Mouse (Mus musculus) heart, embryonic 15.5 days (tissue): ENCODE data around the gene Cox7a2. TPM values are rescaled to one million over a fixed set of nuclear protein-coding genes. Genes with fewer than 3 reads are reported as not detected.

Experiments used
- ATAC-seq: fragments of 200-750 bp; cut with Nextera tagmentation; replicated peaks from 2 replicates; pipeline ENCODE4 v1.8.0; 2017; ENCODE audit warnings: low read depth, moderate TSS enrichment; ENCODE audit not compliant: insufficient number of reproducible peaks, insufficient read depth, low FRiP score
- H3K27ac ChIP-seq: fragments of 300-500 bp; sonication (generic); 2 replicates; pipeline ENCODE4 v1.5.1; 2015; ENCODE audit warnings: mild to moderate bottlenecking, inconsistent platforms
- H3K27me3 ChIP-seq: fragments of 300-500 bp; sonication (generic); 2 replicates; pipeline ENCODE4 v1.6.1; 2015; ENCODE audit warnings: inconsistent platforms
- H3K36me3 ChIP-seq: fragments of 300-500 bp; sonication (generic); 2 replicates; pipeline ENCODE4 v1.6.1; 2015; ENCODE audit warnings: mild to moderate bottlenecking, inconsistent platforms
- H3K4me1 ChIP-seq: fragments of 300-500 bp; sonication (generic); replicated peaks from 2 replicates; pipeline ENCODE4 v1.6.1; 2015; ENCODE audit warnings: inconsistent platforms
- H3K4me2 ChIP-seq: fragments of 300-500 bp; sonication (generic); 2 replicates; pipeline ENCODE4 v1.6.1; 2015; ENCODE audit warnings: inconsistent platforms, mild to moderate bottlenecking, moderate library complexity
- H3K4me3 ChIP-seq: fragments of 300-500 bp; sonication (generic); 2 replicates; pipeline ENCODE4 v1.5.1; 2015; ENCODE audit warnings: mild to moderate bottlenecking, inconsistent platforms
- H3K9ac ChIP-seq: fragments of 300-500 bp; sonication (generic); 2 replicates; pipeline ENCODE4 v1.6.1; 2015; ENCODE audit warnings: mild to moderate bottlenecking, inconsistent platforms
- H3K9me3 ChIP-seq: fragments of 300-500 bp; sonication (generic); replicated peaks from 2 replicates; pipeline ENCODE4 v1.6.1; 2016; ENCODE audit warnings: inconsistent platforms
- WGBS: fragments of 180-500 bp; shearing (Covaris S2); methylation state at CpG from one replicate; pipeline ENCODE4 v1.1.7; 2015; ENCODE audit warnings: mixed read lengths; 5-methylcytosine and 5-hydroxymethylcytosine counted together
- polyA plus RNA-seq: library from polyadenylated mRNA; unstranded; fragments of >200 nt; fragmentation: Nextera tagmentation; extraction: Ambion mirVana; gene quantifications from 2 replicates; pipeline ENCODE4 v1.2.1, GENCODE M21; 2015

The Cox7a2 gene
- polyA plus RNA-seq, 1 experiment from 2014 or later, result 1,660 TPM

DNA sequence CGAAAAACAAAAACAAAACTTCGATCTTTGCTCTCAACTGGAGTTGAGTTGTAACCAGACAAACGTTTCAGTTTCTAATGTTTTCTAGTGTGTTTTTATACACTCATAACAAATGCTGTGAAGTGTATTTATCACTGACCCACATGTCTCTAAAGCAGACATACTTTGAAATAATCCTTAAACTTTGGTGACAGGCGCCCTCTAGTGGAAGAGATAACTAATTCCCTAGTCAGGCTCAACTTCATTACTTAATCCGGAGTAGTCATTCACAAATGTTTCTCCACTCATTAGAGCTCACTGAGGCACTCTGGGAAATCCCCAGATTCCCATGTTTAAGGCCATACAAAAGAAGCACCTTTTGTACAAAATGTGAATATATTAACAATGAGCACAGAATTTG is 36.6 kb downstream of the Cox7a2 start:
- Histone ChIP-seq H3K27me3 (peaks cover 14% of the 10 kb centered on the region), H3K4me2 (no peak overlapping the region), H3K9me3 (no peaks in the 10 kb centered on the region), H3K9ac (no peak overlapping the region), H3K36me3 (no peaks in the 10 kb centered on the region), H3K4me3 (no peak overlapping the region), H3K4me1 (peaks cover 16% of the 10 kb centered on the region), H3K27ac (no peak overlapping the region)
- WGBS, result 31% methylated on average over 5 of the region's 5 CpGs
- ATAC-seq, result no peak

DNA sequence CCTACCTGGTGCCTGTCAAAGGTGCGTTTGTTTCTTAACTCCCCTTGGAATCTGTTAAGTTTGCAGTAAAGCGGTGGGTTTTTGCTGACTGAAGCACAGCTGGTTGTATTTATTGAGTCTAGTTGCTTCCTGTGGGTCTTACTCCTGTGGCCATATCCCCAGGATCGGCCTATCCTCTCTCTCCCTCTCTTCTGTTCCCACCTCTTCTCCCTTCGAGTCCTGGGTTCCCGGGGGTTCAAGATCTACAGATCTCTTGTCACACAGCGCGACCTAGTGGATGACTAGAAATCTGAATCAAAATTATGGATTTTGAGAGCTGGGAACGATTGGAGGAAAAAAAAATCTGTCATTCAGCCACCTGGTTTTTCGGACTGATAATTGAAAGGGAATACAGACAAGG is 38.6 kb downstream of the Cox7a2 start:
- H3K4me1 ChIP-seq, result peaks cover 33% of the 10 kb centered on the region
- ATAC-seq, result no peak
- no peaks in the 10 kb centered on the region for H3K36me3 ChIP-seq
- peaks cover 14% of the 10 kb centered on the region for H3K27me3 ChIP-seq
- no peak overlapping the region for H3K4me3 ChIP-seq
- no peak overlapping the region for H3K27ac ChIP-seq
- H3K9ac ChIP-seq, result no peak overlapping the region
- no peaks in the 10 kb centered on the region for H3K9me3 ChIP-seq
- 0 out of 2 replicates have a peak overlapping the region, but pooled peaks have one; percentile 7 for H3K4me2 ChIP-seq
- WGBS, result 16% methylated on average over 9 of the region's 9 CpGs

DNA sequence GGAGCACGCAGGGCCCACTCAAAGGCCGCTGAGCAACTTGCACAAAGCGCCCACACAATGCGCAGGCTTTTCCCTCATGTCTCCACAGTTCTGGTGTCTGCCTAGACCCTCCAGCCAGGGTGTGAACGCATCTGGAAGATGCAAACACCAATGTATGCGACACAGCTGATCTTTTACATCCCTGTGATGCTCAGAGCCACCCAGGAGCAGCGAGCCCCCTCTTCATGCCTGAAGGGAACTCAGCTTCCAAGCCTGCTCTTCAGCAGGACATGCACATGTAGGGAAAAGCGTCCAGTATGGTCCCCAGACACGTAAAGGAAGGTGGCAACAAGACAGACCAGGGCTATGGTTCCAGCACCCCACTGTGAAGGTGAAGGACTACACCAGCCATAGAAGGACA is 39.5 kb downstream of the Cox7a2 start:
- H3K9me3 ChIP-seq, result no peaks in the 10 kb centered on the region
- H3K9ac ChIP-seq, result no peak overlapping the region
- H3K4me3 ChIP-seq, result no peak overlapping the region
- H3K27ac ChIP-seq, result no peak overlapping the region
- peaks cover 38% of the 10 kb centered on the region for H3K4me1 ChIP-seq
- H3K4me2 ChIP-seq, result peak overlapping the region; percentile 87; the same call in 1 of the 2 replicates
- H3K27me3 ChIP-seq, result peaks cover 14% of the 10 kb centered on the region
- no peak for ATAC-seq
- H3K36me3 ChIP-seq, result no peaks in the 10 kb centered on the region
- WGBS, result 51% methylated on average over 9 of the region's 9 CpGs

DNA sequence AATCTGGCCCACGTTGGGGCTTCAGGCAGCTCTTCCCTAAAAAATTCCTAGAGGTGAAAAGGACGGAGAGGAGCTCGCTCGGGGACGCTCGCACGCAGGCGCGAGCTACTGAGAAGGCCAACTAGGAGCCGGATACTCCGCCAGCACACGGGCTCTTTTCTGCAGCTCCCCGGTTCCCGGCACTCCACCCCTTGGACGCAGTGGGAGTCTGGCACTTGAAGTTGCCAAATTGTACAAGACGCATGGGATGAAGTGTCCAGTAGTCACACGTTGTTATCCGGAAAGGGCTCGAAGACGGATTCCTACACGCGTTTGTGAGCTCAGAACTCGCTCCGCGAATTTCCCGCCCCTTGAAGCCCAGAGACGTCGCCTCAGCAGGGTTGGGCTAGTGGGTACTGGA is 40.2 kb downstream of the Cox7a2 start:
- WGBS, result 3% methylated on average over 28 of the region's 28 CpGs
- peak overlapping the region; percentile 59 for H3K4me3 ChIP-seq
- H3K27ac ChIP-seq, result peak overlapping the region; percentile 59; the same call in 1 of the 2 replicates

DNA sequence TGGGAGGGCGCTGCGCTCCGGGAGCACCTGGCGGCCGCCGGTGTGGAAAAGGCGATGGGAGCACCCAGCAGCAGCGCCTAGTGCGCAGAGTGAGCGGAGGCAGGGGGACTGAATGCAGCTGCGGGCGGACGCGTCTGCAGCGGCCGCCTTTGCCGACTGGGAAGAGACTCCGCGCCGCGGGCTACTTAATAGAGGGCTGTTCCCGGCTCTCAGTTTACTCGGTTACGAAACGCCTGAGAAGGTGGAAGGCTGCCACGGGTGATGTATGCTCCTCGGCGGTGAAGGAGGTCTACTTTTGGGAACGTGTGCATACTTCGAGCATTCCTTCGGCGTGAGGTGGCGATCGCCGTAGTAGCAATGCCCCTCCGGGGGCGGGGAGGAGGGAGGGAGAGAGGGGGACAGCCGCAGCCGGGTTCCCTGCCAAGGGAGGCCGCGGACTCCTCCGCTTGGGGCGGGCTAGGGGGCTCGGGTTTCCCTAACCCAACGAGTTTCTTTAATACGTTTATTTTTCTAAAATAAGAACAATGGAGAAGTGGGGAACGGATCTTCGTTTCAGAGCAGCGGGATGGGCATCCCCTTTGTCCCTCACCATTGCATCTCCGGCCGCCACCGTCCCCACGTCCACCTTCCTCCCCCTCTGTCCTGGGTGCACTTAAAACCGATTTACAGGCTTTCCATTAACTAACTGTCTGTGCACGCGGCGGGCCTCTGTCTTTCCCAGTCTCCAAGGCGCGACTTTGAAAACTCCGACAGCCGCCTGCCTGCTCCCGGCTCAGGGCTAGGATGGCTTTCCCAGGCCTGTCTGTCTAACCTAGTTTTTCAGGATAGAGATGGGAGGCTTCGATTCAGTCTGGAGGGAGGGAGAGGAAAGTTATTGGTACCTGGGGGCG is 41.0 kb downstream of the Cox7a2 start, which contains the start of gene Col12a1:
Col12a1 (minus strand) TSS at position 351 of the 890 bp plus-strand sequence.
- ATAC-seq, result peak; percentile 71
- H3K27ac ChIP-seq, result peak within 1 kb of the TSS; percentile 59
- peaks cover 14% of the 10 kb centered on the region for H3K27me3 ChIP-seq
- no peaks in the 10 kb centered on the region for H3K9me3 ChIP-seq
- under 1% methylated on average over 64 of the region's 64 CpGs for WGBS
- peaks cover 45% of the 10 kb centered on the region for H3K4me1 ChIP-seq
- H3K4me3 ChIP-seq, result peak within 1 kb of the TSS; percentile 59
- H3K9ac ChIP-seq, result peak within 1 kb of the TSS; percentile 61
- H3K4me2 ChIP-seq, result peak within 1 kb of the TSS; percentile 87
- no peaks in the 10 kb centered on the region for H3K36me3 ChIP-seq

More for the DNA sequence above, 40.2 kb downstream of the Cox7a2 start:
- Histone ChIP-seq H3K36me3 (no peaks in the 10 kb centered on the region), H3K4me2 (peak overlapping the region; percentile 87), H3K4me1 (peaks cover 41% of the 10 kb centered on the region), H3K9ac (peak overlapping the region; percentile 61), H3K27me3 (peaks cover 14% of the 10 kb centered on the region), H3K9me3 (no peaks in the 10 kb centered on the region)
- ATAC-seq, result no peak

DNA sequence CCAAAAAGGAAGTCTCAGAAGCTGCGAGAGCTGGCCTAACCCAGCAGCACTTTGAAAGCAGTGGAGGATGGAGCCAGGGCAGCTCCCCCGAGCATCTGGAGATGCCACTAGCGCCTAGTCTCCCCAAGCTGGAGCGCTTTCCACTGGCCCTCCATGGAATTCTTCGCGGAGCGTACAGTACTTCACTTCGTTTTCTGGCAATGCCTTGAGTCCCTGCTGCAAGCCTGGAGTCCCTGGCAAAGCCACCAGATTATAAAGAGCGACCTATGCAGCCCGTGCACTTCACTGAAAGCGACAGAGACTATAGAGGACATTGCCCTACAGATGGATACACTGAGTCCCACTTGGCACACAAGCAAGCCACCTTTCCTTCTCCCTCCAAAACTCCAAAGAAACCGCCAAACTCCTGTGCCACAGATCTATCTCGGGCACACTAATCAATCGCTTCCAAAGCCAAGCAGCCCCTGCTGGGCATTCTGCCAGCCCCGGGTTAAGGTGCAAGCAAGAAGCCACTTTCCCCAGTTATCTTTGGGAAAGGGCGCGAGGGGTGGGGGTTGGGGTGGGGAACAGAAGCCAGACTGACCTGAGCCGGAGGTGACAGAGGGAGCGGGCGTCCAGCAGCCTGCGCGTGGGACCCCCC is 41.7 kb downstream of the Cox7a2 start:
- WGBS, result under 1% methylated on average over 22 of the region's 22 CpGs
- Histone ChIP-seq H3K9ac (peak overlapping the region; percentile 61), H3K4me2 (peak overlapping the region; percentile 87), H3K9me3 (no peaks in the 10 kb centered on the region), H3K27ac (peak overlapping the region; percentile 59), H3K36me3 (no peaks in the 10 kb centered on the region), H3K4me1 (peaks cover 45% of the 10 kb centered on the region), H3K4me3 (peak overlapping the region; percentile 59), H3K27me3 (peaks cover 14% of the 10 kb centered on the region)
- ATAC-seq, result no peak

DNA sequence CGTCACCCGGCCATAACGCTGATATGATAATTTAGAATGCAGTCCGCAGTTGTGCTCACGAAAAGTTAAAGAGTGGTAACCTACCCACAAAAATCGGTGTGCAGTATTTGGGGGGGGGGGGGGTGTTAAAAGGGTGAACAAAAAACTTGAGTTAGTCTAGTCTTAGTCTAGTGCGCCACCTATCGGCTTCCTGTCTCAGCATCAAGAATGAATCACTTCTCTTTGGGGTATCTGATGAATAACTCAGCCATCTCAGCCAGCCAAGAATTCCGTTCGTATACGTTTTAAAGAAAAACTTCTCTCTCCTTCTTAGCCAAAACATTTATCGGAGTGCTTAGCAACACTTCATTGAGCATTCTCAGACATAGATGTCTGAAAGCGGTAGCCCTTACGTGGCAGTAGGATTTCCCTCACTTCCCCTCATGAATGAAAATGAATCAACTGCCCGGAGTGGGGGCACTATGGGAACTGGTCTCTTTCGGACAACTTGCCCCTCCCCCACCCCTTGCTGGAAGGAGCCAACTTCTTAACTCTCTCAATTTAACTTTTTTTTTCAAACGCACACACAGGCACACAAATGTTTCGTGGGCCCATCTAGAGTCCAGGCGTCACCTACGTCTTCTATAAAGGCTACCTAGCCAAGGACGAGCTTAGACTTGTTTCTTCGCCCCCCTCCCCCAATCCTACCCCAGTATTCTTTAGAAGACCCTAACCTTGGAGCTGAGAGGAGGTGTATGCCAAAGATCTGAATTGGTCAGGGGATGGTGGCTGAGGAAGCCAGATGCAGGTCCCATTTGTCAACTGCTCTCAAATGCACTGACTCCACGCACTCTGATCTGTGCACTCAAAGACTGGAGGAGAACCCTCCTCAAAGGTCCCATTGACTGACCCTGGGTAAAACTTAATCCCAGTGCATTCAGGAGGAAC is 42.5 kb downstream of the Cox7a2 start:
- peak overlapping the region; percentile 61 for H3K9ac ChIP-seq
- no peak for ATAC-seq
- H3K4me2 ChIP-seq, result peak overlapping the region; percentile 87
- WGBS, result 10% methylated on average over 23 of the region's 23 CpGs
- H3K36me3 ChIP-seq, result no peaks in the 10 kb centered on the region
- H3K27ac ChIP-seq, result peak overlapping the region; percentile 59
- H3K4me3 ChIP-seq, result peak overlapping the region; percentile 59
- no peaks in the 10 kb centered on the region for H3K9me3 ChIP-seq
- peaks cover 45% of the 10 kb centered on the region for H3K4me1 ChIP-seq
- H3K27me3 ChIP-seq, result peaks cover 14% of the 10 kb centered on the region

DNA sequence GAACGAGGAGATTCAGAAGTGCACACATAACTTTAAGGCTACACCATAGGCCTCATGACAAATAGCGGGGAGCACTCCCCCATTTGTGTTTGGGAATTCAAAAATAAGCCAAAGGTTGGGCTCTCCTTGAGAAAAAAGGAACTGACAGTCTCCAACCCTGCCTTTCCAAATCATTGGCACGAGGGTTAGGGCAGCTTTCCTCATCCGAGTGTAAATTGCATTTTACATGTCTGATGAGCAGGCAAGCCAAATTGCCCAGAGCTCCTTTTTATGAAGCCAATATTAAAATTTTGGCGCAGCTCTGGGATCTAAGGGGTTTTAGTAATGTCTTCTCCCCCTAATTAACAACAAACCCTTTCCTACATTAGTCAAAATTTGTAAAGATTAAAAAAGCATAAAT is 43.2 kb downstream of the Cox7a2 start:
- Histone ChIP-seq H3K4me2 (peak overlapping the region; percentile 87), H3K4me1 (peaks cover 45% of the 10 kb centered on the region), H3K9ac (0 out of 2 replicates have a peak overlapping the region, but pooled peaks have one; percentile 5), H3K9me3 (no peaks in the 10 kb centered on the region), H3K27me3 (peaks cover 14% of the 10 kb centered on the region), H3K4me3 (peak overlapping the region; percentile 59), H3K27ac (peak overlapping the region; percentile 33; the same call in 1 of the 2 replicates), H3K36me3 (no peaks in the 10 kb centered on the region)
- 36% methylated on average over 5 of the region's 5 CpGs for WGBS
- ATAC-seq, result no peak

DNA sequence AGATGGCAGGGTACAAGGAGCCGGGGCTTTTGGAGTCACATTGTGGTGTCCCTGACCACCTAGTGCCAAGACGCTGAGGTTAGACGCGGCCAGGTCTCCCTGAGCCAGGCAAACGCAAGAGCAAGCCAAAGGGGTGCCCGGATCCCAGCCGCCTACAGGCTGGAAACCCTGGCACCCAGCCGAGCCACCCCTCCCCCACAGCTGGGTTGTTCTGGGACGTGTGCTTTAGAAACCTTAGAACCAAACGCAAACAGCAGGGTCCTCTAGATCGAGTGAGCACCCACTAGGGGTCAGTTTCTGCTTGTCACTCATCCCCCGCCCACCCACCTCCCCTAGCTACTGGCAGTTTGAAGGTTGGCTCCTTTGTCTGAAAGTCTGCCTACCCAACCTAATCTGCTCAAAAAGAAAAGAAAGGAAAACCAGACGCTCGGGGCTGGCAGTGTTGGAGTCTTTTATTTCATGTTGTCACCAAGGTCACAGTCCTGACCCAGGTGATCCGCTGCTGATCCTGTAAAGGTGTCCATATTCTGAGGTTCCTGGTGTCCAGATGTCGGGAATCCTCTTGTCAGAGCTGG is 45.1 kb downstream of the Cox7a2 start:
- no peaks in the 10 kb centered on the region for H3K27me3 ChIP-seq
- H3K4me1 ChIP-seq, result peaks cover 38% of the 10 kb centered on the region
- peak overlapping the region; percentile 47 for H3K9ac ChIP-seq
- 8% methylated on average over 16 of the region's 16 CpGs for WGBS
- no peaks in the 10 kb centered on the region for H3K9me3 ChIP-seq
- H3K4me3 ChIP-seq, result peak overlapping the region; percentile 36
- H3K4me2 ChIP-seq, result peak overlapping the region; percentile 60
- peak; percentile 73 for ATAC-seq
- peak overlapping the region; percentile 75 for H3K27ac ChIP-seq
- no peaks in the 10 kb centered on the region for H3K36me3 ChIP-seq
